Mouse (Mus musculus) MEL (cell line): ENCODE results near the gene Relb.

ENCODE experiments used
- CHD2 ChIP-seq: IDR thresholded peaks from 2 replicates; pipeline ENCODE4 v1.6.1; 2011; ENCODE audit warnings: low read length, improper control_type of control experiment
- CTCF ChIP-seq, 3 experiments: IDR thresholded peaks in 2 of 3; conservative IDR thresholded peaks in 1 of 3; 2 replicates each; pipeline ENCODE4 v1.5.1; 2011 to 2012; ENCODE audit warnings: low read length in 3 of 3, low read depth in 2 of 3, mild to moderate bottlenecking in 2 of 3, improper control_type of control experiment in 1 of 3, inconsistent platforms in 1 of 3, mixed read lengths in 1 of 3, moderate library complexity in 1 of 3; ENCODE audit not compliant: control insufficient read depth in 1 of 3, insufficient read depth in 1 of 3, poor library complexity in 1 of 3, severe bottlenecking in 1 of 3
- EP300 ChIP-seq, 2 experiments: IDR thresholded peaks; 2 replicates each; pipeline ENCODE4 v1.6.1; 2011; ENCODE audit warnings: improper control_type of control experiment in 2 of 2, low read length in 2 of 2, low read depth in 1 of 2, mild to moderate bottlenecking in 1 of 2
- HCFC1 ChIP-seq: IDR thresholded peaks from 2 replicates; pipeline ENCODE4 v1.6.1; 2012; ENCODE audit warnings: low read depth, mild to moderate bottlenecking, inconsistent platforms, low read length, improper control_type of control experiment, moderate library complexity
- MAFK ChIP-seq: IDR thresholded peaks from 2 replicates; pipeline ENCODE4 v1.6.1; 2011; ENCODE audit warnings: low read depth, mild to moderate bottlenecking, low read length, improper control_type of control experiment, borderline replicate concordance
- MEF2A ChIP-seq: IDR thresholded peaks from 2 replicates; pipeline ENCODE4 v1.6.1; 2014; ENCODE audit warnings: low read depth, mild to moderate bottlenecking, inconsistent platforms, low read length, improper control_type of control experiment; ENCODE audit not compliant: poor library complexity, insufficient replicate concordance, severe bottlenecking; ENCODE audit errors: extremely low read depth
- POLR2A ChIP-seq, 2 experiments: IDR thresholded peaks; 2 replicates each; pipeline ENCODE4 v1.6.1; 2011 to 2012; ENCODE audit warnings: low read length in 2 of 2, mild to moderate bottlenecking in 2 of 2, control low read depth in 1 of 2, improper control_type of control experiment in 1 of 2, low read depth in 1 of 2, moderate library complexity in 1 of 2; ENCODE audit not compliant: control insufficient read depth in 1 of 2, insufficient read depth in 1 of 2, poor library complexity in 1 of 2
- RAD21 ChIP-seq: IDR thresholded peaks from 2 replicates; pipeline ENCODE4 v1.6.1; 2011; ENCODE audit warnings: mild to moderate bottlenecking, low read depth, low read length, improper control_type of control experiment
- TBP ChIP-seq: IDR thresholded peaks from 2 replicates; pipeline ENCODE4 v1.8.0; 2011; ENCODE audit warnings: low read depth, low read length, improper control_type of control experiment
- TCF12 ChIP-seq: IDR thresholded peaks from 2 replicates; pipeline ENCODE4 v1.6.1; 2014; ENCODE audit warnings: low read depth, mild to moderate bottlenecking, inconsistent platforms, low read length, improper control_type of control experiment, moderate library complexity
- ZNF384 ChIP-seq: IDR thresholded peaks from 2 replicates; pipeline ENCODE4 v1.6.1; 2012; ENCODE audit warnings: low read depth, mild to moderate bottlenecking, inconsistent platforms, low read length, improper control_type of control experiment

DNA sequence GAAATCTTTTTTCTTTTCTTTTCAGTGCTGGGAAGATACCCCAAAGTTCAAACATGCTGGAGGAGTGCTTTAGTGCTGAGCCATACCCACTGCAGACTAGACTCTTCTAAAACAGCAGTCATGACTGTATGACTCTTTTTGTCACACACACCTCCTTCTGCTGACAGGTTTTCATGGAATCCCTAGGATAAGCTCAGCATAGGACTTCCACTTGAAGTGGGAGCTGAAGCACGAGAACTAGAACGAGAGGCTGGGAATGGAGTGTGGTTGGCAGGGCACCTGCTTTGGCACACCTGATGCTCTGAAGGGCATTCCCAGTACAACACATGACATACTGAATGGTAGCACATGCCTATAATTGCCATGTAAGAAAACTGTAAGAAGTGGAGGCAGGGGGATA lies 23.4 kb upstream of the Relb start:
- TF ChIP-seq CHD2, result no peak
- TF ChIP-seq TBP, result no peak
- no peak for TF ChIP-seq CTCF (IDR thresholded peaks at IDR 0.05 in 2 of 3, conservative IDR thresholded peaks at IDR 0.05 in 1 of 3; ENCODE audit: control insufficient read depth in 1 of 3, insufficient read depth in 1 of 3, low read depth in 2 of 3, low read length in 3 of 3, poor library complexity in 1 of 3, severe bottlenecking in 1 of 3)
- TF ChIP-seq MEF2A, result no peak
- no peak for TF ChIP-seq TCF12
- no peak for TF ChIP-seq HCFC1
- no peak for TF ChIP-seq ZNF384
- TF ChIP-seq MAFK, result no peak
- TF ChIP-seq EP300 (IDR thresholded peaks at IDR 0.05; ENCODE audit: low read depth in 1 of 2, low read length in 2 of 2), result no peak
- TF ChIP-seq POLR2A (IDR thresholded peaks at IDR 0.05; ENCODE audit: control insufficient read depth in 1 of 2, insufficient read depth in 1 of 2, low read depth in 1 of 2, low read length in 2 of 2, poor library complexity in 1 of 2), result no peak
- TF ChIP-seq RAD21, result no peak
